Mouse (Mus musculus): ENCODE data around the gene Slc29a3.
"Not testable (repeated sequence)": the region's sequence is repeated elsewhere in the genome, so short reads cannot be mapped to it uniquely, and the experiment has no call there.

Gene Slc29a3

GRCm38 (mm10) chr10:60726896-60727295 is 25.7 kb downstream of the Slc29a3 start:
- no peak for DNase-seq (ENCODE audit: low spot score)

DNA sequence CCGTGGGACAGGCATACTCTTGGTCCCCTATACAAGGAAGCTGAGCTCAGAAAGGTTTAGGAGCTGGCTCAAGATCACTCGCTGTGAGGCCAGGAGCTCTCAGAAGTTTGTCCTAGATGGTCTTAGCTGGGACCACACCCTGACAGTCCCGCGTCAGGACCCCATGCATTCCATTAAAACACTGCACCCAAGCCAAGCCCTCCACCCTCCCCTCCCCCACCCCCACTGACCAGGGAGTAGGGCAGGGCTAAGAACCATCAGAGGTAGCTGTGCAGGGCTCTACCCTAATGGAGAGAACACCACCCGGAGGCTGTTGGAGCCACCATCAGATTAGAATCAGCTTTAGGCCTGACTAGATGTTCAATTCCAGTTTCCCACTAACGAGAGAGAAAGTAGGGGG is 28.1 kb downstream of the Slc29a3 start:
- DNase-seq (ENCODE audit: low spot score) = no peak

- no peak for DNase-seq (ENCODE audit: low spot score)
Observed at GRCm38 (mm10) chr10:60723345-60723744, 29.2 kb downstream of the Slc29a3 start.

DNA sequence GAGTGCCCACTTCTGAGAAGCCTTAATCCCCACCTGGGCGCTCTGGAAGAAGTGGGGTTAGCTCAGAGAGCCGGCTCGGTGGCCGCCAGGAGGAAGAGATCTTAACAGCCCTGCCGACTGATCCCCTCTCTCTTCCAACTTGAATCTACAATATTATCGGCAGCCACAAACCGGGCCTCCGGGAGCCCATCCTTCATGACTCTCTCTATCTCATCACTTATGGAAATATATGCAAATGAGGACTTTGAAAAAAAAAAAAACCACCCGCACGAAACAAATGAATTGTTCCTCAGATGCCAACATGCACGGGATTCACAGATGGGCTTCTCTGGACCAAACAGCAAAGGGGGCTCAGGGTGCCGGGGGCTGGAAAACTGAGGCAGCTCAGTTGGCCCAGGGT is 31.0 kb downstream of the Slc29a3 start:
- no peak for DNase-seq (ENCODE audit: low spot score)

DNA sequence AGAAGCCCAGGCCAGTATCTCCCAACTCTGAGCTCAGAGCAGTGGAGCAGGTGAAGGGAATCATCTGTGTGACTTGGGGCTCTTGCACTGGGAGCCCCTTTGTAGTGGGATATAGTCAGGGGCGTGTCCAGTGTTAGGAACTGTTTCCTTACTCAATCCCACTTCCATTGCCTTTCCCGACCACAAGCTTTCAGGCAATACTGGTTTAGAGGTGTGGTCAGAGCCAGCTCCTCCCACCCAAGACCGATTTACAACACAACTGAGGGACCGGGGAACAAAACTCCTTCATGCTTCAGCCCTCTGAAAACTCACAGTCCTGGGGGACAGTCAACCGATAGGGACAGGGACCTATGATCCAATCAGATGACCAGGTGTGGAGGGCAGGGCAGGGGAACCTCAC is 32.1 kb downstream of the Slc29a3 start:
- DNase-seq (ENCODE audit: low spot score) = no peak

DNA sequence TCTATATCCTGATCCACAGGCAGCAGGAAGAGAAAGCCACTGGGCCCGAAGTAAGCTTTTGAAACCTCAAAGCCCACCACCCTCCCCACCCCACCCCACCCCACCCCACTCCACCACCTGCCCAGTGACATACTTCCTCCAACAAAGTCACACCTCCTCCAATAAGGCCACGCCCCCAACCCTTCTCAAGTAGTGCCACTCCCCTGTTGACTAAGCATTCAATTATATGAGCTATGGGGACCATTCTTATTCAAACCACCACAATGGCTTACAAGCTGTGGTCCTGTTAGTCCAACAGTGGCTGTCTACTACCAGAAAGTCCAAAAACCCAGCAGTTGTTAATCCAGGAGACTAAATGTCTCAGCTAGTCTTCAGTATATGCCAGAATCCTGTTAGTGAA is 34.1 kb downstream of the Slc29a3 start:
- DNase-seq (ENCODE audit: low spot score) = no peak

- no peak for DNase-seq (ENCODE audit: low spot score)
Observed at GRCm38 (mm10) chr10:60716449-60716848, 36.1 kb downstream of the Slc29a3 start.

GRCm38 (mm10) chr10:60712299-60712698 is 40.3 kb downstream of the Slc29a3 start:
- DNase-seq (ENCODE audit: low spot score) = not testable (repeated sequence)

GRCm38 (mm10) chr10:60708837-60709236 is 43.8 kb downstream of the Slc29a3 start:
- no peak for DNase-seq (ENCODE audit: low spot score)

- no peak for DNase-seq (ENCODE audit: low spot score)
Observed at GRCm38 (mm10) chr10:60706268-60706667, 46.3 kb downstream of the Slc29a3 start.

DNA sequence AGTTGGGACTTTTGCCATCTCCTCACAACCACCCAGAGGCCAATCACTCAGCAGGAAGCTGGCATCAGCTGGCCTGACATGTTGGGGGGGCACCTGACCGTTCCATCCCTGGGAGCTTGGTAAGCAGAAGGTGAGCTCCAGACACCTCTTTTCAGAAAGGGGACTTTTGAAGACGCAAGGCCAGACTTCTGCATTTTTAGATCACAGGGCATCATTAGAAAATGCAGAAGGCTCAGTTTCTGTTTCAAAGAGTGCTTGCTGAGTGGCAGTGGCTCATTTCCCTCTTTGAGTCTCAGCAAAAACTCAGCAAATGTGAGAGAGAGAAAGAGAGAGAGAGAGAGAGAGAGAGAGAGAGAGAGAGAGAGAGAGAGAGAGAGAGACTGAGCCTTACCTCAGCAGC is 47.5 kb downstream of the Slc29a3 start:
- DNase-seq (ENCODE audit: low spot score) = no peak

- no peak for DNase-seq (ENCODE audit: low spot score)
Observed at GRCm38 (mm10) chr10:60697775-60698174, 54.8 kb downstream of the Slc29a3 start.

DNA sequence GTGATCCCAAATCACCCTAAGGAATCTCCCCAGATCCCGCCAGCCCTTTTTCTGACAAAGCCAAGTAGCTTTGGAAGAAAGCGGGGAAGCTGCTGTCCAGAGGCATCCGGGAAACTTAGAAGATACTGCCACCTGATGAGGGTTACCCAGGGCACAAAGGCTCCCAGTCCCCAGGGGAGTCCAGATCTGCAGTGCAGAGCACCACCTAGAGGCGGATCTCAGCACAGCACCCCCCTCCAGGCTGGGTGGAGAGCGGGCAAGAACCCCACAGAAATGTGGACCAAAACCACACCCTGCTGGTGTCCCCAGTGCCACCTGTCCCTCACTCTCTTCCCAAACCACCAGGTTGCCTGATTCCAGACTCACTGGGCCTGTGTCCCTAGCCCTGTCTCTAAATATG is 55.6 kb downstream of the Slc29a3 start:
- DNase-seq (ENCODE audit: low spot score) = no peak

- DNase-seq (ENCODE audit: low spot score) = no peak
Observed at GRCm38 (mm10) chr10:60696390-60696789, 56.2 kb downstream of the Slc29a3 start, which contains the start of gene Cdh23. Cdh23 (minus strand) TSS chr10:60696490.

GRCm38 (mm10) chr10:60691671-60692390 is 60.8 kb downstream of the Slc29a3 start:
- no peak for DNase-seq (ENCODE audit: low spot score)

- no peak for DNase-seq (ENCODE audit: low spot score)
Observed at GRCm38 (mm10) chr10:60690960-60691359, 61.6 kb downstream of the Slc29a3 start.

- no peak for DNase-seq (ENCODE audit: low spot score)
Observed at GRCm38 (mm10) chr10:60689396-60689795, 63.2 kb downstream of the Slc29a3 start.

DNA sequence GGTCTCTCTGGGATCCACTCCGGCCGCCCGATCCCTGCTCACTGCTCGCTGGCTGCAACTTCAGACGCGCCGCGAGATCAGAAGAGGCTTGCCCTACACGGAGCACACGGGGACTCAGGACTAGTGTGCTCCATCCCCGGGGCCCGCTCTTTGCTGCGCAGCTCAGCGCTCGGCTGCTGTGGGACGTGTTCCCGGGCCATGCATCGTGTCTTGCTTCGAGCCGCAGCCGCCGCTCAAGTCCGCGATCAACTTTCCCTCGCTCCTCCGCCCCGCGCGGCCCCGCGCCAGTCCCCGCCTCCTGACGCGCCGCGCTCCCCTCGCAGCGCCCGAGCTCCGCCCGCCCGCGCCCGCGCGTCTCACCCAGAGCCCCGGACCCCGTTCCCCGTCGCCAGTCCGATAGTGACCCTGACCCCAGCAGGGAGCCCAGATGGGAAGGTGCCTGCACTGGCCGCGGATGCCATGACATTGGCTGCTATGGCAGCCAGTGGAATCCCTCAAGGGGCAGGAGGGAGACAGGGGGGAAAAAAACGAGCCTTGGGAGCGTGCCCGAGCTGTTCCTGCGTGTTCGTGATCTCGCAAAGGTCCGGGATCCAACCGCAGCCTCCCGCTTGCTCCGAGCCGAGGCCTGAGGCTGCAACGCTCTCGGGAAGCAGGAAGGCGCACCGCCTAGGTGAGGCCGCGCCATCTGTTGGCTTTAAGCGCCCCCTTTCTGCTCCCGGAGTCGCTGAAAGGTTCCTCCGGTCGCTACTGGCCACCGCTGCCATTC is 65.4 kb downstream of the Slc29a3 start:
- DNase-seq (ENCODE audit: low spot score) = no peak

DNA sequence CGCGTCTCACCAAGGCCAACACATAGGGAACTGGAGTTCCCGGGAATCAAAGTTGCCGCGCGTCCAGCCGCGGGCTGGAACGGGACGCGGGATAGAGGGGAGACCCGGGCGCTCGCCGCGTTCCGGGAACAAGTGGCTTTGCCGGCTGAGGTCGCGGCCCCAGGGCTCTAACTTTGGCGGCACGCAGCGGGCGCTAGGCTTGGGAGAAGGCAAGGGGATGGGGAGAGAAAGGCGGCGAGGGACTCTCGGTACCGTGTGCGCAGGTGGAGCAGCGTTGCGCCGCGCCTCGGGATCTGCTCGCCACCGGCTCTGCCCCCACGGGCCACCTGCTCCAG is 66.0 kb downstream of the Slc29a3 start:
- no peak for DNase-seq (ENCODE audit: low spot score)

- DNase-seq (ENCODE audit: low spot score) = no peak
Observed at GRCm38 (mm10) chr10:60685764-60686640, 66.6 kb downstream of the Slc29a3 start.

GRCm38 (mm10) chr10:60678926-60679325 is 73.7 kb downstream of the Slc29a3 start:
- DNase-seq (ENCODE audit: low spot score) = no peak

- no peak for DNase-seq (ENCODE audit: low spot score)
Observed at GRCm38 (mm10) chr10:60677319-60677718, 75.3 kb downstream of the Slc29a3 start.

GRCm38 (mm10) chr10:60670166-60670565 is 82.4 kb downstream of the Slc29a3 start:
- DNase-seq (ENCODE audit: low spot score) = no peak
